Mouse (Mus musculus): ENCODE data around the gene Zbtb12.

- TF ChIP-seq CTCF (IDR thresholded peaks at IDR 0.05; ENCODE audit: control insufficient read depth, insufficient read depth, insufficient replicate concordance, low read depth, low read length) = no peak
- TF ChIP-seq POLR2A (IDR thresholded peaks at IDR 0.05; ENCODE audit: control insufficient read depth, low read depth, low read length) = no peak
Measured at GRCm38 (mm10) chr17:34895724-34896123, 16.4 kb downstream of the Zbtb12 start.

All from testis, adult 2 months (tissue).